Mouse (Mus musculus): ENCODE data around the gene Zfp641. TPM values are rescaled to one million over a fixed set of nuclear protein-coding genes. Genes with fewer than 3 reads are reported as not detected.

Gene Zfp641
- 1.0 TPM in 2 replicates for polyA plus RNA-seq (2014; fragmentation: Nextera tagmentation; extraction: Ambion mirVana)

GRCm38 (mm10) chr15:98295628-98296551 lies at the start of gene Zfp641:
Zfp641 (minus strand) TSS chr15:98296161.
- Histone ChIP-seq H3K4me3 (ENCODE audit: low read depth, low read length) (peak within 1 kb of the TSS; percentile 62), H3K9me3 (ENCODE audit: control insufficient read depth, low read length) (peaks cover 4% of the 10 kb centered on the region; the same call in 1 of the 2 replicates), H3K27ac (replicated peaks; ENCODE audit: low read depth, low read length) (no peak within 1 kb of the TSS), H3K4me1 (ENCODE audit: control insufficient read depth, insufficient read depth, low read length) (0 out of 2 replicates have a peak, but pooled peaks cover 4% of the 10 kb centered on the region), H3K27me3 (replicated peaks; ENCODE audit: control insufficient read depth, insufficient read depth, low read length) (0 out of 2 replicates have a peak, but pooled peaks cover 7% of the 10 kb centered on the region), H3K9ac (ENCODE audit: low read depth, low read length) (peak within 1 kb of the TSS; percentile 74), H3K36me3 (ENCODE audit: control insufficient read depth, insufficient read depth, low read length) (no peaks in the 10 kb centered on the region), H3K4me2 (ENCODE audit: low read depth, low read length) (peak within 1 kb of the TSS; percentile 95)
- DNase-seq (ENCODE audit: low spot score) (peak; percentile 40), ATAC-seq (ENCODE audit: low read depth) (peak; percentile 62; the same call in 1 of the 2 replicates)
- 2% methylated on average over 25 of the region's 60 CpGs for WGBS

GRCm38 (mm10) chr15:98340887-98341286 lies 44.9 kb upstream of the Zfp641 start, which contains the start of gene Olfr284:
Olfr284 (minus strand) TSS chr15:98340987.
- ATAC-seq (ENCODE audit: low read depth) = no peak

GRCm38 (mm10) chr15:98317177-98317724 lies 21.3 kb upstream of the Zfp641 start, which contains the start of gene Olfr285:
Olfr285 (minus strand) TSS chr15:98317353.
- Histone ChIP-seq H3K4me1 (ENCODE audit: control insufficient read depth, insufficient read depth, low read length) (no peaks in the 10 kb centered on the region), H3K4me3 (ENCODE audit: low read depth, low read length) (no peak within 1 kb of the TSS), H3K4me2 (ENCODE audit: low read depth, low read length) (no peak within 1 kb of the TSS), H3K27me3 (replicated peaks; ENCODE audit: control insufficient read depth, insufficient read depth, low read length) (no peaks in the 10 kb centered on the region), H3K27ac (replicated peaks; ENCODE audit: low read depth, low read length) (no peak within 1 kb of the TSS), H3K9ac (ENCODE audit: low read depth, low read length) (no peak within 1 kb of the TSS), H3K36me3 (ENCODE audit: control insufficient read depth, insufficient read depth, low read length) (no peaks in the 10 kb centered on the region), H3K9me3 (ENCODE audit: control insufficient read depth, low read length) (no peaks in the 10 kb centered on the region)
- no peak for DNase-seq (ENCODE audit: low spot score)
- 91% methylated on average over 5 of the region's 5 CpGs for WGBS
- ATAC-seq (ENCODE audit: low read depth) = no peak

More at GRCm38 (mm10) chr15:98340887-98341286, 44.9 kb upstream of the Zfp641 start, which contains the start of gene Olfr284:
- no peak within 1 kb of the TSS for H3K4me2 ChIP-seq (ENCODE audit: low read depth, low read length)
- H3K4me3 ChIP-seq (ENCODE audit: low read depth, low read length) = no peak within 1 kb of the TSS
- no peaks in the 10 kb centered on the region for H3K9me3 ChIP-seq (ENCODE audit: control insufficient read depth, low read length)
- H3K4me1 ChIP-seq (ENCODE audit: control insufficient read depth, insufficient read depth, low read length) = no peaks in the 10 kb centered on the region
- no peak for DNase-seq (ENCODE audit: low spot score)
- 83% methylated on average over 8 of the region's 8 CpGs for WGBS
- H3K9ac ChIP-seq (ENCODE audit: low read depth, low read length) = no peak within 1 kb of the TSS
- no peaks in the 10 kb centered on the region for H3K27me3 ChIP-seq (replicated peaks; ENCODE audit: control insufficient read depth, insufficient read depth, low read length)
- no peaks in the 10 kb centered on the region for H3K36me3 ChIP-seq (ENCODE audit: control insufficient read depth, insufficient read depth, low read length)
- H3K27ac ChIP-seq (replicated peaks; ENCODE audit: low read depth, low read length) = no peak within 1 kb of the TSS

GRCm38 (mm10) chr15:98315703-98316102 lies 19.7 kb upstream of the Zfp641 start:
- Histone ChIP-seq H3K36me3 (ENCODE audit: control insufficient read depth, insufficient read depth, low read length) (no peaks in the 10 kb centered on the region), H3K4me2 (ENCODE audit: low read depth, low read length) (no peak overlapping the region), H3K27me3 (replicated peaks; ENCODE audit: control insufficient read depth, insufficient read depth, low read length) (no peaks in the 10 kb centered on the region), H3K9ac (ENCODE audit: low read depth, low read length) (no peak overlapping the region), H3K4me1 (ENCODE audit: control insufficient read depth, insufficient read depth, low read length) (no peaks in the 10 kb centered on the region), H3K9me3 (ENCODE audit: control insufficient read depth, low read length) (no peaks in the 10 kb centered on the region), H3K27ac (replicated peaks; ENCODE audit: low read depth, low read length) (no peak overlapping the region), H3K4me3 (ENCODE audit: low read depth, low read length) (no peak overlapping the region)
- no peak for ATAC-seq (ENCODE audit: low read depth)
- 53% methylated on average over 6 of the region's 6 CpGs for WGBS
- no peak for DNase-seq (ENCODE audit: low spot score)

- no peaks in the 10 kb centered on the region for H3K36me3 ChIP-seq (ENCODE audit: control insufficient read depth, insufficient read depth, low read length)
- no peak overlapping the region for H3K4me3 ChIP-seq (ENCODE audit: low read depth, low read length)
- H3K4me1 ChIP-seq (ENCODE audit: control insufficient read depth, insufficient read depth, low read length) = 0 out of 2 replicates have a peak, but pooled peaks cover 4% of the 10 kb centered on the region
- no peak for ATAC-seq (ENCODE audit: low read depth)
- 0 out of 2 replicates have a peak, but pooled peaks cover 7% of the 10 kb centered on the region for H3K27me3 ChIP-seq (replicated peaks; ENCODE audit: control insufficient read depth, insufficient read depth, low read length)
- no peaks in the 10 kb centered on the region for H3K9me3 ChIP-seq (ENCODE audit: control insufficient read depth, low read length)
- no peak overlapping the region for H3K27ac ChIP-seq (replicated peaks; ENCODE audit: low read depth, low read length)
- no peak overlapping the region for H3K9ac ChIP-seq (ENCODE audit: low read depth, low read length)
- 86% methylated on average over 8 of the region's 8 CpGs for WGBS
- no peak for DNase-seq (ENCODE audit: low spot score)
- H3K4me2 ChIP-seq (ENCODE audit: low read depth, low read length) = no peak overlapping the region
These were observed 2.3 kb downstream of the Zfp641 start for GRCm38 (mm10) chr15:98293651-98294050.

GRCm38 (mm10) chr15:98288566-98288965 lies 7.4 kb downstream of the Zfp641 start:
- 68% methylated on average over 12 of the region's 12 CpGs for WGBS
- DNase-seq (ENCODE audit: low spot score) (no peak), ATAC-seq (ENCODE audit: low read depth) (no peak)
- H3K27ac ChIP-seq (replicated peaks; ENCODE audit: low read depth, low read length) = no peak overlapping the region
- no peaks in the 10 kb centered on the region for H3K27me3 ChIP-seq (replicated peaks; ENCODE audit: control insufficient read depth, insufficient read depth, low read length)
- H3K36me3 ChIP-seq (ENCODE audit: control insufficient read depth, insufficient read depth, low read length) = no peaks in the 10 kb centered on the region
- H3K9ac ChIP-seq (ENCODE audit: low read depth, low read length) = no peak overlapping the region
- no peaks in the 10 kb centered on the region for H3K4me1 ChIP-seq (ENCODE audit: control insufficient read depth, insufficient read depth, low read length)
- no peak overlapping the region for H3K4me3 ChIP-seq (ENCODE audit: low read depth, low read length)
- H3K4me2 ChIP-seq (ENCODE audit: low read depth, low read length) = no peak overlapping the region
- no peaks in the 10 kb centered on the region for H3K9me3 ChIP-seq (ENCODE audit: control insufficient read depth, low read length)

GRCm38 (mm10) chr15:98286418-98286817 lies 9.5 kb downstream of the Zfp641 start:
- Histone ChIP-seq H3K27me3 (replicated peaks; ENCODE audit: control insufficient read depth, insufficient read depth, low read length) (no peaks in the 10 kb centered on the region), H3K27ac (replicated peaks; ENCODE audit: low read depth, low read length) (no peak overlapping the region), H3K9ac (ENCODE audit: low read depth, low read length) (no peak overlapping the region), H3K4me1 (ENCODE audit: control insufficient read depth, insufficient read depth, low read length) (no peaks in the 10 kb centered on the region), H3K4me2 (ENCODE audit: low read depth, low read length) (no peak overlapping the region), H3K9me3 (ENCODE audit: control insufficient read depth, low read length) (no peaks in the 10 kb centered on the region), H3K4me3 (ENCODE audit: low read depth, low read length) (no peak overlapping the region), H3K36me3 (ENCODE audit: control insufficient read depth, insufficient read depth, low read length) (no peaks in the 10 kb centered on the region)
- DNase-seq (ENCODE audit: low spot score) = peak; percentile 48
- no peak for ATAC-seq (ENCODE audit: low read depth)
- WGBS = 59% methylated on average over 7 of the region's 7 CpGs

GRCm38 (mm10) chr15:98257776-98258175 lies 38.2 kb downstream of the Zfp641 start:
- no peak overlapping the region for H3K4me2 ChIP-seq (ENCODE audit: low read depth, low read length)
- no peaks in the 10 kb centered on the region for H3K4me1 ChIP-seq (ENCODE audit: control insufficient read depth, insufficient read depth, low read length)
- H3K9me3 ChIP-seq (ENCODE audit: control insufficient read depth, low read length) = no peaks in the 10 kb centered on the region
- H3K36me3 ChIP-seq (ENCODE audit: control insufficient read depth, insufficient read depth, low read length) = no peaks in the 10 kb centered on the region
- ATAC-seq (ENCODE audit: low read depth) (no peak), DNase-seq (ENCODE audit: low spot score) (no peak)
- no peak overlapping the region for H3K9ac ChIP-seq (ENCODE audit: low read depth, low read length)
- H3K4me3 ChIP-seq (ENCODE audit: low read depth, low read length) = no peak overlapping the region
- 81% methylated on average over 7 of the region's 7 CpGs for WGBS
- no peaks in the 10 kb centered on the region for H3K27me3 ChIP-seq (replicated peaks; ENCODE audit: control insufficient read depth, insufficient read depth, low read length)
- no peak overlapping the region for H3K27ac ChIP-seq (replicated peaks; ENCODE audit: low read depth, low read length)
